Comparison of ENCODE assay signal across 8 mouse cellular contexts in the genomic region with DNA sequence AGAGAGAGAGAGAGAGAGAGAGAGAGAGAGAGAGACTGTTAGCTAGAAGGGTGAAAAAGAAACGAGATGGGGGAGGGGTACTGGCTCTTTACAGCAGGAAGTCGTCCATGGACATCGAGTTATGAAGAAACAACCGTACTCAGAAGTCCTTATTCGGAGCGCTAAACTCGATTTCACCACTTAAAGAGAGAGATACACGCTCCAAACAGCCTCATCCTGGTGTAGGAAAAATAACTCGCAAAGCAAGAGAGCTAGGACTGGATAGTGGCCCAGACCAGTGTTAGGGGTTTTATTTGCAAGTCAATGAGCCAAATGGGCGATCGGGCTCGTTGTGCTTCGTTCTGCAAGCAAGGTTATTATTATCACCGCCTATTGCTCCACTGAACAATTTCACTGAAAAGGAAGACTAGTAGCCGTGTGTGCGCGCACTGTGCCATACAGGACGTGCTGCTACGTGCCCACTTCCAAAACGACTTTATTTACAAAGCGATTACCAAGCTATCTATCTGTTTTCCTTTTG. TPM values are rescaled to one million over a fixed set of nuclear protein-coding genes. Genes with fewer than 3 reads are reported as not detected.
DNase-seq lines count a peak whose midpoint lies in the region; ATAC-seq and TF ChIP-seq lines count a peak whose summit lies in the region.

No protein-coding gene starts in this region.

- no peaks in the 10 kb centered on the region for H3K36me3 ChIP-seq in intestine, embryonic 16.5 days (ENCODE audit: control insufficient read depth, insufficient read depth, low read length)
- H3K36me3 ChIP-seq in lung, embryonic 15.5 days = no peaks in the 10 kb centered on the region
- H3K36me3 ChIP-seq in spleen, adult 2 months (ENCODE audit: control insufficient read depth, insufficient read depth, low read length) = no peaks in the 10 kb centered on the region

- peak; percentile 31 to 55 for DNase-seq in adrenal gland, postnatal 36 days
- no peak for DNase-seq in adrenal gland, adult 2 months
- DNase-seq in 3T3-L1 (ENCODE audit: low read depth, low spot score) = peak; percentile 62
- peak; percentile 96 for DNase-seq in heart, adult 11 months
- peak; percentile 19 for DNase-seq in spleen, adult 2 months (ENCODE audit: low read depth in 1 of 2, low spot score in 2 of 2)

- H3K4me3 ChIP-seq in brown adipose tissue, adult 24 weeks (ENCODE audit: insufficient read depth, low read depth, low read length) = peak overlapping the region; percentile 81
- H3K4me3 ChIP-seq in intestine, embryonic 16.5 days (ENCODE audit: low read length) = peak overlapping the region; percentile 95
- peak overlapping the region; percentile 95 for H3K4me3 ChIP-seq in lung, embryonic 15.5 days
- H3K4me3 ChIP-seq in spleen, adult 2 months (ENCODE audit: extremely low read depth, insufficient read depth, insufficient read length) = peak overlapping the region; percentile 98

- H3K27ac ChIP-seq in brown adipose tissue, adult 24 weeks (replicated peaks; ENCODE audit: low read depth, low read length) = peak overlapping the region; percentile 57
- peak overlapping the region; percentile 99 for H3K27ac ChIP-seq in intestine, embryonic 16.5 days (ENCODE audit: low read length)
- H3K27ac ChIP-seq in lung, embryonic 15.5 days = peak overlapping the region; percentile 99
- H3K27ac ChIP-seq in spleen, adult 2 months (ENCODE audit: insufficient read depth, low read length) = peak overlapping the region; percentile 90

- 0 out of 2 replicates have a peak, but pooled peaks cover 2% of the 10 kb centered on the region for H3K4me1 ChIP-seq in brown adipose tissue, adult 24 weeks (ENCODE audit: control insufficient read depth, insufficient read depth, insufficient read length, low read length)
- peaks cover 11% of the 10 kb centered on the region for H3K4me1 ChIP-seq in intestine, embryonic 16.5 days (ENCODE audit: control insufficient read depth, insufficient read depth, low read length)
- H3K4me1 ChIP-seq in lung, embryonic 15.5 days = peaks cover 16% of the 10 kb centered on the region
- H3K4me1 ChIP-seq in spleen, adult 2 months (ENCODE audit: control insufficient read depth, insufficient read depth, insufficient read length) = 0 out of 2 replicates have a peak, but pooled peaks cover 2% of the 10 kb centered on the region

- H3K9ac ChIP-seq in intestine, embryonic 16.5 days (ENCODE audit: low read depth, low read length) = peak overlapping the region; percentile 90
- peak overlapping the region; percentile 57 for H3K9ac ChIP-seq in lung, embryonic 15.5 days

- peak; percentile 8 for ATAC-seq in intestine, embryonic 16.5 days
- ATAC-seq in lung, embryonic 15.5 days (ENCODE audit: borderline replicate concordance, extremely low read depth, low FRiP score, low TSS enrichment) = no peak

- H3K9me3 ChIP-seq in intestine, embryonic 16.5 days (ENCODE audit: control insufficient read depth, low read length) = no peaks in the 10 kb centered on the region
- H3K9me3 ChIP-seq in lung, embryonic 15.5 days = no peaks in the 10 kb centered on the region

- H3K27me3 ChIP-seq in intestine, embryonic 16.5 days (replicated peaks; ENCODE audit: control insufficient read depth, insufficient read depth, low read length) = no peaks in the 10 kb centered on the region
- no peaks in the 10 kb centered on the region for H3K27me3 ChIP-seq in lung, embryonic 15.5 days
- H3K27me3 ChIP-seq in spleen, adult 2 months (ENCODE audit: control insufficient read depth, insufficient read depth, low read length) = no peaks in the 10 kb centered on the region

- no peak for TF ChIP-seq CTCF in spleen, adult 2 months (IDR thresholded peaks at IDR 0.05; ENCODE audit: extremely low read depth, insufficient read depth, insufficient read length, insufficient replicate concordance)

- WGBS in intestine, embryonic 16.5 days = under 1% methylated on average over 21 of the region's 21 CpGs
- WGBS in lung, embryonic 15.5 days = under 1% methylated on average over 21 of the region's 21 CpGs
- WGBS in spleen, adult 2 months = under 1% methylated on average over 21 of the region's 21 CpGs

- no peak for TF ChIP-seq POLR2A in spleen, adult 2 months (IDR thresholded peaks at IDR 0.05; ENCODE audit: low read depth, low read length)

- peak overlapping the region; percentile 87 for H3K4me2 ChIP-seq in intestine, embryonic 16.5 days (ENCODE audit: low read depth, low read length)
- H3K4me2 ChIP-seq in lung, embryonic 15.5 days = peak overlapping the region; percentile 83

RNA-seq across cellular contexts. Expression of gene Cited2, which starts 1.4 kb away (rescaled TPM):
- 100 to 1,000 TPM in 1 of 2 experiments, 10 to 100 TPM in 1; 49.3 to 106 TPM for total RNA-seq in adrenal gland, postnatal 36 days (2021)
- 10 to 100 TPM; 57.4 to 72.4 TPM for total RNA-seq in adrenal gland, adult 2 months (2021)
- polyA plus RNA-seq in adrenal gland, adult 2 months (2012; rRNA removed) = 108 and 109 TPM in 2 replicates
- 12.4 and 14.9 TPM in 2 replicates for polyA plus RNA-seq in brown adipose tissue, adult 24 weeks (2012; ENCODE audit: insufficient read depth, insufficient read length, missing spikeins)
- 21.8 and 41.6 TPM in 2 replicates for polyA plus RNA-seq in intestine, embryonic 16.5 days (2015; fragmentation: Nextera tagmentation; extraction: Ambion mirVana)
- polyA plus RNA-seq in lung, embryonic 15.5 days (2015; fragmentation: Nextera tagmentation; extraction: Ambion mirVana) = 32.5 and 32.8 TPM in 2 replicates
- 34.8 and 52.5 TPM in 2 replicates for polyA plus RNA-seq in spleen, adult 2 months (2012; rRNA removed)
